Mouse (Mus musculus): ENCODE measurements around the gene Bcl2l13. TPM values are rescaled to one million over a fixed set of nuclear protein-coding genes. Genes with fewer than 3 reads are reported as not detected.
"Not testable (repeated sequence)": the region's sequence is repeated elsewhere in the genome, so short reads cannot be mapped to it uniquely, and the experiment has no call there.

Gene Bcl2l13
- total and polyA plus RNA-seq, 2 experiments: 17.4 to 24.3 TPM

DNA sequence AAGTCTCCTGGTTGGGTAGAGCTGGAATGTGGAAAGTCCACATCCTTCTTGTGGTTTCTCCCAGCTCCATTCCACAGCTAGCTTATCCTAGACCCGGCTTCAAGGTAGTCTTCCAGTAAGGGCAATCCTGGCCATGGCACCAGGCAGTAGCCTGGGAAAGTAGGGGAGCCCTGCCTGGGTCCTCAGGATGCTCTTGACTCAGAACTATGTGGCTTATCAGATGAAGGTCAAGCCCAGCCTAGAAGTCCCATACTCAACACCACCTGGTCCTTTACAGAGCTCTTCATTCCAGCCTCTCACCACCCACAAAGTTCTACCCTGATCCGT lies 79.6 kb downstream of the Bcl2l13 start:
- Histone ChIP-seq H3K27ac (replicated peaks; ENCODE audit: insufficient read depth, low read depth, low read length) (no peak overlapping the region), H3K4me3 (ENCODE audit: insufficient read depth, low read depth, low read length) (no peak overlapping the region), H3K27me3 (ENCODE audit: control insufficient read depth, insufficient read depth, low read length) (no peaks in the 10 kb centered on the region), H3K4me1 (ENCODE audit: control insufficient read depth, insufficient read depth, low read length) (peaks cover 8% of the 10 kb centered on the region), H3K9ac (ENCODE audit: low read depth, low read length) (no peak overlapping the region), H3K79me2 (ENCODE audit: control insufficient read depth, insufficient read depth, low read length) (peaks cover 5% of the 10 kb centered on the region; the same call in 1 of the 2 replicates), H3K36me3 (ENCODE audit: control insufficient read depth, insufficient read depth, low read length) (no peaks in the 10 kb centered on the region)
- 46% methylated on average over 2 of the region's 2 CpGs for WGBS
- DNase-seq (ENCODE audit: extremely low read depth, low read depth, low spot score): no peak
- TF ChIP-seq POLR2A (IDR thresholded peaks at IDR 0.05; ENCODE audit: extremely low read depth, insufficient read depth, low read length) (no peak), CTCF (IDR thresholded peaks at IDR 0.05; ENCODE audit: low read depth, low read length) (no peak)

DNA sequence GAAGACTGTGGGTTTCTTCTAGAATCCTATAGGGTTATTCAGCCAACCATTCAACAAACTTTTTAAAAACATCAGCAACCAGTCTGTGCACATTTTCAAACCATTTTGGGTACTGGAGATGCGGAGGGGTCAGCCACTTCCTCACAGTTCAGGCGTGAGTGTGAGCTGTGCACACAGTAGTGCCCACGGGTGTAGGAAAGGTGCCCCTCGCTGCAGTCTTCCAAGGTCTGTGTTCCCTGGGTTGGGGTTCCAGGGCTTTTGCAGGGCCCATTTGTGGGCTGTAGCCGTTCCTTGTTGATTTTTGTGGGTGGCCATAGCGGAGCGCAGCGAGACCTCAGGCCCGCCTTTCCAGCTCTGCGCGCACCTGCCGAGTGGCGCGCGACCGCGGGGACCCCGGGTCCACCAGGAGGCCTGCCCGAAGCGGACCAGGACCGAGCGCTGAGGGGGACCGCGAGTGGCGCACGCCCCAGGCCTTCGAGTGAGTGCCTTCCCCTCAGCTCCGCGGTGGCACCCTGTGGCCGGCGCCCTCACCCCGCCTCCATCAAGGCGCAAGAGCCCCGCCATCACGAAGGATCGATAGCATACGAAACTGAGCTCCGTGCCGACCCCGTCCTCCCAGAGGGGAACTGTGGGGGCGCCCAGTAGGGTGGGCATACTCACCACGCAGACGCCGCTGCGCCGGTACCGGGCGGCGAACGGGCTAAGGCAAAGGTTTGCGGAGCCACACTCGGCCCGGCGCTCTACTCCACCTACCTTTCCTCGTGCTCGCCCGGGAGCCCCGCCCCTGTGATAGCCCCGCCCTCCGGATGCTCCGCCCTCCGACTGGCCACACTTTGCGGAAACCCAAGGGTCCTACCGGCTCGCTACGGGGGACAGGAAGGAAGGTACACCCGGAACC lies 80.3 kb downstream of the Bcl2l13 start, which contains the start of gene Bid:
TSS of gene Bid (minus strand) at position 780 of the 898 bp plus-strand sequence.
- 2% methylated on average over 67 of the region's 67 CpGs for WGBS
- no peak for TF ChIP-seq POLR2A (IDR thresholded peaks at IDR 0.05; ENCODE audit: extremely low read depth, insufficient read depth, low read length)
- no peak for TF ChIP-seq CTCF (IDR thresholded peaks at IDR 0.05; ENCODE audit: low read depth, low read length)
- Histone ChIP-seq H3K36me3 (ENCODE audit: control insufficient read depth, insufficient read depth, low read length) (no peaks in the 10 kb centered on the region), H3K4me1 (ENCODE audit: control insufficient read depth, insufficient read depth, low read length) (peaks cover 8% of the 10 kb centered on the region), H3K27ac (replicated peaks; ENCODE audit: insufficient read depth, low read depth, low read length) (peak within 1 kb of the TSS; percentile 61), H3K79me2 (ENCODE audit: control insufficient read depth, insufficient read depth, low read length) (no peaks in the 10 kb centered on the region), H3K27me3 (ENCODE audit: control insufficient read depth, insufficient read depth, low read length) (no peaks in the 10 kb centered on the region), H3K9ac (ENCODE audit: low read depth, low read length) (peak within 1 kb of the TSS; percentile 80), H3K4me3 (ENCODE audit: insufficient read depth, low read depth, low read length) (peak within 1 kb of the TSS; percentile 80)
- DNase-seq (ENCODE audit: extremely low read depth, low read depth, low spot score): peak; percentile 68

DNA sequence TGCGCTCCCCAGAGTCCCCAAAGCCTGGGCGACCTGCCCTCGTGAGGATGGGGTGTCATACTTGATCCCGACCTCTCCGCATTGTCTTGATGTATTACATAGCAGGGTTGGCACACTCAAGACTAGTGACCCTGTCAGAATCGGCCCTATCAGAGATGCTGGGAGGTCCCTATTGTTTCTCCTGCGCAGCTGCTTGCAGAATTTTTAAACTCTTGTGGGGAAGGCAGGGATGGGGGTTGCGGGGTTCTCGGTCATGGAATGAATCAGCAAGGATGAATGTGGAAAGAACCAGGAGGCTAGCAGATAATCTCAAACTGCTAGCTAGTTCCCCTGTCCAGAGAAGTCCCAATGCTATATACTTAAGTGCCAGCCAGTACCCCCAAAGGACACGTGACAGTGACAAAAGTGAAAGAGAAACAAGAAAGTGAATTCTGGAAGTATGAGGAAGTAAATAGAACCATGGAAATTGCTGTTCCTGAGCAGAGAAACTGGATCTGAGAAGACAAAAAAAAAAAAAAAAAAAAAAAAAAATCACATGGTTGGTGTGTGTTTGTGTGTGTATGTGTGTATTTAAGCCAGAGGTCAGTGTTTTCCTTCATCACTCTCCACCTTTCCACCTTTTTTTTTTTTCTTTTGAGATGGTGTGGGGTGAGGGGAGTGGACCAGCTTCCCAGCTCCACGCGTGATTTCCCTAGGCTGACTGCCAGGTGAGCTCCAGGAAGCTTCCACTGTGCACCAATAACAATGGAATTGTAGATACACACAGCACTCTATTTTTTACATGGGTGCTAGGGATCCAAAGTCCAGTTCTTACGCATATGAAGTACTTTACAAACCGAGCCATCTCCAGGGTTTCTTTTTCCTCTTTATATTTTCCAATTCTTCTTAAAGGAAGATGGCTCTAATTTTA lies 81.2 kb downstream of the Bcl2l13 start:
- H3K9ac ChIP-seq (ENCODE audit: low read depth, low read length): peak overlapping the region; percentile 52; the same call in 1 of the 2 replicates
- H3K27ac ChIP-seq (replicated peaks; ENCODE audit: insufficient read depth, low read depth, low read length): peak overlapping the region; percentile 61
- H3K36me3 ChIP-seq (ENCODE audit: control insufficient read depth, insufficient read depth, low read length); H3K79me2 ChIP-seq (ENCODE audit: control insufficient read depth, insufficient read depth, low read length); H3K4me1 ChIP-seq (ENCODE audit: control insufficient read depth, insufficient read depth, low read length); H3K27me3 ChIP-seq (ENCODE audit: control insufficient read depth, insufficient read depth, low read length): not testable (repeated sequence)
- DNase-seq (ENCODE audit: extremely low read depth, low read depth, low spot score): peak; percentile 67
- 8% methylated on average over 10 of the region's 14 CpGs for WGBS
- peak overlapping the region; percentile 80 for H3K4me3 ChIP-seq (ENCODE audit: insufficient read depth, low read depth, low read length)

DNA sequence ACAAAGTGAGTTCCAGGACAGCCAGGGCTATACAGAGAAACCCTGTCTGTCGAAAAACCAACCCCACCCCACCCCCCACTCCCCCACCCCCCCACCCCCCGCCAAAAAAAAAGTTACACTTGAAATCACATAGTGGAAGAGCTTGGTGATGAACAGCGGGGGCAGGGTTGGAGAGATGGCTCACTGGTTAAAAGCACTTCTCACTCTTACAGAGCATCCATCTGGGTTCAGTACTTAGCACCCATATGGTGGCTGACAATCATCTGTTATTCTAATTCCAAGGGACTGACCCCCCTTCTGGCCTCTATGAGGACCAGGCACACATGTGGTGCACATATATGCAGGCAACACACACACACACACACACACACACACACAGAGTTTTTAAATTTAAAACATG lies 82.0 kb downstream of the Bcl2l13 start:
- 58% methylated on average over 3 of the region's 3 CpGs for WGBS
- H3K4me3 ChIP-seq (ENCODE audit: insufficient read depth, low read depth, low read length): no peak overlapping the region
- no peaks in the 10 kb centered on the region for H3K27me3 ChIP-seq (ENCODE audit: control insufficient read depth, insufficient read depth, low read length)
- DNase-seq (ENCODE audit: extremely low read depth, low read depth, low spot score): no peak
- H3K4me1 ChIP-seq (ENCODE audit: control insufficient read depth, insufficient read depth, low read length): peaks cover 8% of the 10 kb centered on the region
- TF ChIP-seq CTCF (IDR thresholded peaks at IDR 0.05; ENCODE audit: low read depth, low read length) (no peak), POLR2A (IDR thresholded peaks at IDR 0.05; ENCODE audit: extremely low read depth, insufficient read depth, low read length) (no peak)
- H3K79me2 ChIP-seq (ENCODE audit: control insufficient read depth, insufficient read depth, low read length): no peaks in the 10 kb centered on the region
- H3K36me3 ChIP-seq (ENCODE audit: control insufficient read depth, insufficient read depth, low read length): no peaks in the 10 kb centered on the region
- H3K9ac ChIP-seq (ENCODE audit: low read depth, low read length): no peak overlapping the region
- H3K27ac ChIP-seq (replicated peaks; ENCODE audit: insufficient read depth, low read depth, low read length): no peak overlapping the region

DNA sequence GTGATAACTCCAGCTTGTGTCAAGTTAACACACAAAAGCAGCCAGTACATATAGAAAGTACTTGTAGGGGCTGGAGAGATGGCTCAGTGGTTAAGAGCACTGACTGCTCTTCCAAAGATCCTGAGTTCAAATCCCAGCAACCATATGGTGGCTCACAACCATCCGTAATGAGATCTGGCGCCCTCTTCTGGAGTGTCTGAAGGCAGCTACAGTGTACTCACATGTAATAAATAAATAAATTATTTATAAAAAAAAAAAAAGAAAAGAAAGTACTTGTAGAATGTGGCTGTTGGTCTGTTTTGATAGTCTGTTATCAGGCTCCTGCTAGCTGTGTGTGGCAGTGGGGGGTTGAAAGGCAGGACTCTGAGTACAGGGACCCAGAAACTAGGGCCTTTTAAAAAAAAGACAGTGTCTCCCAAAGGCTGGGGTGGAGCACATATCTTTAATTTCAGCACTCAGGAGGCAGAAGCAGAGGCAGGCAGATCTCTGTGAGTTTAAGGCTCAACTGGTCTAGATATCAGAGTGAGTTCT lies 88.8 kb downstream of the Bcl2l13 start:
- not testable (repeated sequence) for H3K4me3 ChIP-seq (ENCODE audit: insufficient read depth, low read depth, low read length); H3K36me3 ChIP-seq (ENCODE audit: control insufficient read depth, insufficient read depth, low read length); H3K27ac ChIP-seq (replicated peaks; ENCODE audit: insufficient read depth, low read depth, low read length); DNase-seq (ENCODE audit: extremely low read depth, low read depth, low spot score); H3K79me2 ChIP-seq (ENCODE audit: control insufficient read depth, insufficient read depth, low read length); H3K9ac ChIP-seq (ENCODE audit: low read depth, low read length); H3K27me3 ChIP-seq (ENCODE audit: control insufficient read depth, insufficient read depth, low read length)
- H3K4me1 ChIP-seq (ENCODE audit: control insufficient read depth, insufficient read depth, low read length): peaks cover 13% of the 10 kb centered on the region
- 91% methylated on average over 2 of the region's 2 CpGs for WGBS
